Mouse (Mus musculus) limb, embryonic 14.5 days (tissue): ENCODE results near the gene Ntrk2. TPM values are rescaled to one million over a fixed set of nuclear protein-coding genes. Genes with fewer than 3 reads are reported as not detected.

Source experiments
- ATAC-seq: fragments of 200-750 bp; cut with Nextera tagmentation; 2 replicates; pipeline ENCODE4 v1.8.0; 2017; ENCODE audit warnings: low read depth, moderate number of reproducible peaks, moderate TSS enrichment; ENCODE audit not compliant: low FRiP score
- DNase-seq: peaks from one replicate; pipeline ENCODE4 v3.0.0-alpha.2; 2015; ENCODE audit warnings: low spot score
- H3K27ac ChIP-seq: fragments of 300-500 bp; sonication (generic); replicated peaks from 2 replicates; pipeline ENCODE4 v1.5.1; 2014; ENCODE audit warnings: low read depth, mild to moderate bottlenecking, low read length, moderate library complexity, mixed read lengths
- H3K27me3 ChIP-seq: fragments of 300-500 bp; sonication (generic); 2 replicates; pipeline ENCODE4 v1.6.1; 2014; ENCODE audit warnings: low read length, mixed read lengths; ENCODE audit not compliant: control insufficient read depth, insufficient read depth
- H3K36me3 ChIP-seq: fragments of 300-500 bp; sonication (generic); 2 replicates; pipeline ENCODE4 v1.6.1; 2014; ENCODE audit warnings: mild to moderate bottlenecking, low read length, moderate library complexity, mixed read lengths; ENCODE audit not compliant: control insufficient read depth, insufficient read depth
- H3K4me1 ChIP-seq: fragments of 300-500 bp; sonication (generic); 2 replicates; pipeline ENCODE4 v1.6.1; 2014; ENCODE audit warnings: antibody characterized with exemption, low read length, mixed read lengths; ENCODE audit not compliant: control insufficient read depth, insufficient read depth
- H3K4me2 ChIP-seq: fragments of 300-500 bp; sonication (generic); replicated peaks from 2 replicates; pipeline ENCODE4 v1.6.1; 2014; ENCODE audit warnings: low read depth, mild to moderate bottlenecking, low read length, moderate library complexity; ENCODE audit not compliant: severe bottlenecking
- H3K4me3 ChIP-seq: fragments of 300-500 bp; sonication (generic); replicated peaks from 2 replicates; pipeline ENCODE4 v1.5.1; 2014; ENCODE audit warnings: low read length
- H3K9ac ChIP-seq: fragments of 300-500 bp; sonication (generic); 2 replicates; pipeline ENCODE4 v1.6.1; 2014; ENCODE audit warnings: mild to moderate bottlenecking, low read depth, low read length, moderate library complexity; ENCODE audit not compliant: severe bottlenecking
- H3K9me3 ChIP-seq: fragments of 300-500 bp; sonication (generic); 2 replicates; pipeline ENCODE4 v1.6.1; 2016; ENCODE audit warnings: low read length; ENCODE audit not compliant: control insufficient read depth
- POLR2A ChIP-seq: fragments of 200-500 bp; IDR thresholded peaks from 2 replicates; pipeline ENCODE4 v1.8.0; 2012; ENCODE audit warnings: inconsistent platforms, mild to moderate bottlenecking, moderate library complexity, borderline replicate concordance; ENCODE audit not compliant: insufficient read depth, insufficient read length; ENCODE audit errors: extremely low read depth
- WGBS: fragments of 180-500 bp; shearing (Covaris S2); extraction: QIAGEN DNeasy Blood & Tissue Kit; methylation state at CpG from one replicate; pipeline ENCODE4 v1.1.7; 2014; 5-methylcytosine and 5-hydroxymethylcytosine counted together
- polyA plus RNA-seq, 2 experiments: library from polyadenylated mRNA; depleted of rRNA in 1 of 2; stranded (reverse) in 1 of 2; unstranded in 1 of 2; fragments of >200 nt; fragmentation: Nextera tagmentation in 1 of 2; extraction: Ambion mirVana in 1 of 2; gene quantifications; 2 replicates each; pipeline versions ENCODE4 v1.2.1 to v1.2.3; 2012 to 2014

The Ntrk2 gene
- polyA plus RNA-seq, 2 experiments: 15.8 to 18.2 TPM

GRCm38 (mm10) chr13:59025653-59026052 lies 219.3 kb downstream of the Ntrk2 start:
- Histone ChIP-seq H3K36me3 (no peaks in the 10 kb centered on the region), H3K4me3 (no peak overlapping the region), H3K9me3 (no peaks in the 10 kb centered on the region), H3K9ac (no peak overlapping the region), H3K27ac (no peak overlapping the region), H3K4me1 (no peaks in the 10 kb centered on the region), H3K27me3 (no peaks in the 10 kb centered on the region), H3K4me2 (no peak overlapping the region)
- TF ChIP-seq POLR2A: no peak
- DNase-seq: no peak
- WGBS: 71% methylated on average over 8 of the region's 8 CpGs
- ATAC-seq: no peak

- Histone ChIP-seq H3K9ac (no peak overlapping the region), H3K27me3 (no peaks in the 10 kb centered on the region), H3K4me1 (no peaks in the 10 kb centered on the region)
Measured at GRCm38 (mm10) chr13:59027436-59027835, 221.1 kb downstream of the Ntrk2 start.

GRCm38 (mm10) chr13:59028546-59028945 lies 222.2 kb downstream of the Ntrk2 start:
- Histone ChIP-seq H3K27ac (no peak overlapping the region), H3K9ac (no peak overlapping the region), H3K4me1 (no peaks in the 10 kb centered on the region), H3K9me3 (no peaks in the 10 kb centered on the region), H3K27me3 (no peaks in the 10 kb centered on the region), H3K4me3 (no peak overlapping the region), H3K36me3 (no peaks in the 10 kb centered on the region), H3K4me2 (no peak overlapping the region)
- DNase-seq (no peak), ATAC-seq (no peak)
- 87% methylated on average over 4 of the region's 4 CpGs for WGBS
- no peak for TF ChIP-seq POLR2A

More at GRCm38 (mm10) chr13:59027436-59027835, 221.1 kb downstream of the Ntrk2 start:
- no peaks in the 10 kb centered on the region for H3K36me3 ChIP-seq
- no peak overlapping the region for H3K4me2 ChIP-seq
- no peak overlapping the region for H3K4me3 ChIP-seq
- DNase-seq: no peak
- WGBS: 75% methylated on average over 9 of the region's 9 CpGs
- H3K27ac ChIP-seq: no peak overlapping the region
- no peaks in the 10 kb centered on the region for H3K9me3 ChIP-seq
- no peak for TF ChIP-seq POLR2A
- no peak for ATAC-seq

DNA sequence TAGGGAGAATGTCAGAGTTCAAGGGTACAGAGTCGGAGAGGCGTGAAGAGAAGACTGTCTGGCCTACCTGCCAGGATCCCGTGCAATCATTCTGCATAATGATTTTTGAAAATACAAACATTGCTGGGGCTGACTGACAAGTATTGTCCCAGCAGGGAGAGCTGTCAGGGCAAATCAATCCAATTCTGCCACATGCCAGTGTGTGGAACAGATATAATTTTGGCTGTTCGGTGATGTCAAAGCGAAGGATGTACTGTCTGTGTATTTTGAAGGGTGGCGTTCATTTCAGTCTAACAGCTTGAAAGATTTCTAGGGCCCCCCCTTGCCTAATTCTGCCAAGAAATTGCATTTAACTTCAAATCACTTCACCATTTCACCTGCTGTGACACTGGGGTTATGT lies 224.2 kb downstream of the Ntrk2 start:
- Histone ChIP-seq H3K9me3 (no peaks in the 10 kb centered on the region), H3K27ac (no peak overlapping the region), H3K4me2 (no peak overlapping the region), H3K4me3 (no peak overlapping the region), H3K36me3 (no peaks in the 10 kb centered on the region), H3K4me1 (no peaks in the 10 kb centered on the region), H3K27me3 (no peaks in the 10 kb centered on the region), H3K9ac (no peak overlapping the region)
- DNase-seq (no peak), ATAC-seq (no peak)
- WGBS: 87% methylated on average over 6 of the region's 6 CpGs
- TF ChIP-seq POLR2A: no peak

GRCm38 (mm10) chr13:59040156-59040915 lies 234.0 kb downstream of the Ntrk2 start:
- ATAC-seq (no peak), DNase-seq (no peak)
- H3K4me1 ChIP-seq: no peaks in the 10 kb centered on the region
- WGBS: 59% methylated on average over 16 of the region's 16 CpGs
- no peaks in the 10 kb centered on the region for H3K27me3 ChIP-seq
- H3K27ac ChIP-seq: no peak overlapping the region
- TF ChIP-seq POLR2A: no peak
- no peaks in the 10 kb centered on the region for H3K36me3 ChIP-seq
- no peak overlapping the region for H3K4me2 ChIP-seq
- H3K9ac ChIP-seq: no peak overlapping the region
- no peaks in the 10 kb centered on the region for H3K9me3 ChIP-seq
- no peak overlapping the region for H3K4me3 ChIP-seq
